Mouse (Mus musculus) heart, embryonic 14.5 days (tissue): ENCODE measurements around the gene Fut2. TPM values are rescaled to one million over a fixed set of nuclear protein-coding genes. Genes with fewer than 3 reads are reported as not detected.

Experiments used
- ATAC-seq: fragments of 200-750 bp; cut with Nextera tagmentation; 2 replicates; pipeline ENCODE4 v1.8.0; 2017; ENCODE audit warnings: low read depth, moderate TSS enrichment; ENCODE audit not compliant: insufficient number of reproducible peaks, insufficient read depth, low FRiP score
- H3K27ac ChIP-seq, 2 experiments: fragments of 200-500 bp in 1 of 2; fragments of 300-500 bp in 1 of 2; sonication (generic) in 1 of 2; replicated peaks in 1 of 2; 2 replicates each; pipeline ENCODE4 v1.5.1; 2012 to 2014; ENCODE audit warnings: low read depth in 2 of 2, low read length in 2 of 2, control low read depth in 1 of 2, mild to moderate bottlenecking in 1 of 2, mixed read lengths in 1 of 2; ENCODE audit not compliant: control insufficient read depth in 1 of 2, insufficient read depth in 1 of 2
- H3K27me3 ChIP-seq: fragments of 300-500 bp; sonication (generic); 2 replicates; pipeline ENCODE4 v1.6.1; 2014; ENCODE audit warnings: mild to moderate bottlenecking, low read length, control low read depth; ENCODE audit not compliant: control insufficient read depth, insufficient read depth
- H3K36me3 ChIP-seq: fragments of 300-500 bp; sonication (generic); 2 replicates; pipeline ENCODE4 v1.6.1; 2014; ENCODE audit warnings: mild to moderate bottlenecking, control low read depth, low read length, mixed read lengths; ENCODE audit not compliant: control insufficient read depth, insufficient read depth
- H3K4me1 ChIP-seq, 2 experiments: fragments of 200-500 bp in 1 of 2; fragments of 300-500 bp in 1 of 2; sonication (generic) in 1 of 2; 2 replicates each; pipeline ENCODE4 v1.6.1; 2012 to 2014; ENCODE audit warnings: low read length in 2 of 2, control low read depth in 1 of 2, mixed read lengths in 1 of 2; ENCODE audit not compliant: control insufficient read depth in 2 of 2, insufficient read depth in 2 of 2
- H3K4me2 ChIP-seq: fragments of 300-500 bp; sonication (generic); 2 replicates; pipeline ENCODE4 v1.6.1; 2014; ENCODE audit warnings: mild to moderate bottlenecking, low read length
- H3K4me3 ChIP-seq, 2 experiments: fragments of 200-500 bp in 1 of 2; fragments of 300-500 bp in 1 of 2; sonication (generic) in 1 of 2; 2 replicates each; pipeline ENCODE4 v1.5.1; 2012 to 2014; ENCODE audit warnings: low read length in 2 of 2, mild to moderate bottlenecking in 2 of 2, control low read depth in 1 of 2, low read depth in 1 of 2, moderate library complexity in 1 of 2; ENCODE audit not compliant: control insufficient read depth in 1 of 2, insufficient read depth in 1 of 2
- H3K9ac ChIP-seq: fragments of 300-500 bp; sonication (generic); 2 replicates; pipeline ENCODE4 v1.6.1; 2014; ENCODE audit warnings: mild to moderate bottlenecking, low read length
- H3K9me3 ChIP-seq: fragments of 300-500 bp; sonication (generic); 2 replicates; pipeline ENCODE4 v1.6.1; 2016; ENCODE audit warnings: low read length, control low read depth; ENCODE audit not compliant: control insufficient read depth
- WGBS: fragments of 180-500 bp; shearing (Covaris S2); extraction: QIAGEN DNeasy Blood & Tissue Kit; methylation state at CpG from one replicate; pipeline ENCODE4 v1.1.7; 2014; 5-methylcytosine and 5-hydroxymethylcytosine counted together
- polyA plus RNA-seq: library from polyadenylated mRNA; unstranded; fragments of >200 nt; fragmentation: Nextera tagmentation; extraction: Ambion mirVana; gene quantifications from 2 replicates; pipeline ENCODE4 v1.2.1, GENCODE M21; 2014

Fut2 gene
- polyA plus RNA-seq, 1 experiment from 2014 or later, result 2.4 TPM

DNA sequence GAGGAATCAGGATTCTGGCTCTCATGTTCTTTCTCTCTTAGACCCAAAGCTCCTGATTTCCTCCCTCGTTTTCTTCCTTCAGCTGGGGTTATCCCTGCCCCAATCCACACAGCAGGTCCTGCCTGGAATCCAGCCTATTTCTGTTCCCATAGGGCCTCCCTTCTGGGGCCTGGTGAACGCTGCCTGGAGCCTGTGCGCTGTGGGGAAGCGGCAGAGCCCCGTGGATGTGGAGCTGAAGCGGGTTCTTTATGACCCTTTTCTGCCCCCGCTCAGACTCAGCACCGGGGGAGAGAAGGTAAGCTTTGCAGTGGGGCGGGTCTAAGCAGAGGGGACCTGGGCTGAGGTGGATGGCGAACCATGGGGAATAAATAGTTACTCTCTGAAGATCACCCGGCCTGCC, 34.9 kb upstream of the Fut2 start:
- peak overlapping the region; percentile 58 for H3K9ac ChIP-seq
- peak overlapping the region; percentile 15 to 59; a peak in 2 of 4 replicates for H3K27ac ChIP-seq
- no peak for ATAC-seq

DNA sequence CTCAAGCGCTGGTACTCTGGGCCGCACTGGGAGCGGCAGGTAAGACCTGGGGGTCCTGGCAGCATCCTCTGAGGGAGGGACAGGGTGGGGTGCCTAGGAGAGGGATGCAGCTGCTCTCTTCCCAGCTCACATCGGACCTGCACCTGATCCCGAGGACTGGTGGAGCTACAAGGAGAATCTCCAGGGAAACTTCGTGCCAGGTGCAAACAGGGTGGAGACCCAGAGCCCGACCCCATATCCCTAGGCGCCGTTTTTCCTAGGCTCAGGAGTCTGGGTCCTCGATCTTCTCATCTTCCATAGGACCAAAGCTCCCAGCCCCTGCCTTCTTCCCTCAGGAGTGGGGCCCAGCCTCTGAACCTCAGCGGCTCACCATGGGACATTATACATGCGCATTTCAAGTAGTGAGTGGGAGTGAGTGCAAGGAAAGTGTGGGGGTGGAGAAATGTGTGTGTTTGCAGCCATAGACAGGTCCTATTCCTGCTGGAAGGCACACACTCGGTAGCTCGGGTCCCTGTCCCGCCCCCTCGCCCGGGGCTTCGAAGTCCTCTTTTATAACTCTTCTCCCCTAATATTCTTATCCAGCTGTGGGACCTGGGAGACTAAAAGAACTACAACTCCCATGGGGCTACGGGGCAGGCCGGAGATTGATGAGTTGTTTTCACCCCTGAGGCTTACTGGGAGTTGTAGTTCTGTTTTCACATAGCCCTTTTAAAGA, 34.3 kb upstream of the Fut2 start:
- ATAC-seq, result no peak
- no peak overlapping the region for H3K27ac ChIP-seq
- H3K27me3 ChIP-seq, result peaks cover 23% of the 10 kb centered on the region
- H3K9me3 ChIP-seq, result no peaks in the 10 kb centered on the region
- no peaks in the 10 kb centered on the region for H3K36me3 ChIP-seq
- H3K4me2 ChIP-seq, result peak overlapping the region; percentile 83
- peak overlapping the region; percentile 65 for H3K9ac ChIP-seq
- peaks cover 14 to 27% of the 10 kb centered on the region in 2 experiments for H3K4me1 ChIP-seq
- whole genome bisulfite sequencing, result under 1% methylated on average over 20 of the region's 20 CpGs
- peak overlapping the region; percentile 32 to 43 for H3K4me3 ChIP-seq

More for the DNA sequence above, 34.9 kb upstream of the Fut2 start:
- H3K4me3 ChIP-seq, result peak overlapping the region; percentile 31 to 43
- no peaks in the 10 kb centered on the region for H3K9me3 ChIP-seq
- H3K36me3 ChIP-seq, result no peaks in the 10 kb centered on the region
- peaks cover 17 to 33% of the 10 kb centered on the region in 2 experiments for H3K4me1 ChIP-seq
- H3K27me3 ChIP-seq, result peaks cover 23% of the 10 kb centered on the region
- WGBS, result 27% methylated on average over 11 of the region's 11 CpGs
- H3K4me2 ChIP-seq, result peak overlapping the region; percentile 83

DNA sequence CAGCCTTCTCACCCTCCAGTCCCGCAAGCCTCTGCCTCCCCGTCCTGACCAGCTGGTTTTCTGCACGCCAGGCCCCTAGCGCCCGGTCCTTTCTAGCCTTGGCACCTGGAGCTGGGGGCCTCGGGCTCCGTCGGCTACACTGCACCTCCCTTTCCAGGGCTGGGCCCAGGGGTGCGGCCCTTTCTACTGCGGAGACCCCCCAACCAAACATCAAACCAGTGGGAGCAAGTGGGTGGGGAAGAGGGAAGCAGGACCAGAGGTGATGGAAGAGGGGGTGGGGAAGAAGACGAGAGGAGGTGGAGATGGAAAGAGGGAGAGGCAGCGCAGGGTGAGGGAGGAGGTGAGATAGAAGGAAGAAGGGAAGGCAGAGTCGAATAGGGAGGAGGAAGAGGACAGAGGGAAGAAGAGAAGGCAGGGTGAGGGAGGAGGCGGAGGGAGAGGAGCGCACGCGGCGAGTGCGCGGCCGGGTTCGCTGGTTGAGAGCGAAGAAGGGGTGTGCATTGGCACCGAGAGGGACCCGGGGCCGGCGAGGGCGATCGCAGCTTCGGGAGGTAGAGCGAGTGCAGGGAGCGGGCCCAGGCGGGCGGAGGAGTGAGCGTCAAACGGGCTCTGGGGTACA, 33.4 kb upstream of the Fut2 start, which contains the start of gene Car11:
Gene Car11, plus strand, starts transcription at position 321 of the 619 bp plus-strand sequence.
- 3% methylated on average over 36 of the region's 36 CpGs for WGBS

DNA sequence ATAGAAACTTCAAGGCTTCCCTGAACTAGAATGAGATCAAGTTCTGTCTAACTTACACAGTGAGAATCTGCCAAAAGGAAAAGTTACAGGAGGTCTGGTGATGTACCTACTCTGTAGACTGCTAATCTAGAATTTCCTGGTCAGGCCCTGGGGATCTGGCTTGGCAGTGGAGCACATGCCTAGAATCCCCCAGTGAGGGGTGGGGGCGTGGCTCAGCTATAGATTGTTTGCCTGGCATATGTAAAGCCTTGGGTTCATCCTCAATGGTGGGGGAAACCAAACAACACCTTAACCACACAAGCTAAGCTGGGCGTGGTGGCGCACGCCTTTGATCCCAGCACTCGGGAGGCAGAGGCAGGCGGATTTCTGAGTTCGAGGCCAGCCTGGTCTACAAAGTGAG, 31.7 kb upstream of the Fut2 start:
- Histone ChIP-seq H3K27ac (no peak overlapping the region), H3K27me3 (peaks cover 23% of the 10 kb centered on the region), H3K36me3 (no peaks in the 10 kb centered on the region), H3K4me2 (no peak overlapping the region), H3K4me3 (no peak overlapping the region), H3K9ac (no peak overlapping the region), H3K9me3 (no peaks in the 10 kb centered on the region), H3K4me1 (peaks cover 6 to 13% of the 10 kb centered on the region in 2 experiments)
- WGBS, result 86% methylated on average over 6 of the region's 7 CpGs
- no peak for ATAC-seq

More for the DNA sequence above, 33.4 kb upstream of the Fut2 start, which contains the start of gene Car11:
- Histone ChIP-seq H3K36me3 (no peaks in the 10 kb centered on the region), H3K4me2 (peak within 1 kb of the TSS; percentile 83), H3K4me3 (peak within 1 kb of the TSS; percentile 32 to 43), H3K27me3 (peaks cover 23% of the 10 kb centered on the region), H3K9me3 (no peaks in the 10 kb centered on the region), H3K4me1 (peaks cover 14 to 26% of the 10 kb centered on the region in 2 experiments), H3K27ac (no peak within 1 kb of the TSS), H3K9ac (peak within 1 kb of the TSS; percentile 65)
- no peak for ATAC-seq

DNA sequence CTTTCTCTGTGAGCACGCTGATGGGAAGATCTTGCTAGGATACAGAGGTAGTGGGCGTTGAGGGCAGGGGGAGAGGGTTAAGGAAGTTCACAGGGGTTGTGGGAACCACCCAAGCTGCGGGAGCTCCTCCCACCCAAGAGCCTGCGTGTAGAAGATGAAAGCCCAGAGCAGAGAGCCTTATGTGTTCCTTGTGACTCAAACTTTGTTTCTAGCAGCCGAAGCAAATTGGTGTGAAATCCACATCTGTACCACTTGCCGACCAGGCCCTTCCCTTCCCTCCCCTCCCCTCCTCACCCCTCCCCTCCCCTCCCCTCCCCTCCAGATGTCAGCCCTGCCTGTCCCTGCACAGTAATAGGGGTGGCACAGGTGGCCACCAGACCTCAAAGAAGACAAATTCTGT, 28.9 kb upstream of the Fut2 start:
- Histone ChIP-seq H3K27ac (no peak overlapping the region), H3K9me3 (no peaks in the 10 kb centered on the region), H3K27me3 (peaks cover 18% of the 10 kb centered on the region), H3K4me2 (no peak overlapping the region), H3K4me3 (no peak overlapping the region), H3K4me1 (peaks cover 4 to 14% of the 10 kb centered on the region in 2 experiments), H3K36me3 (no peaks in the 10 kb centered on the region), H3K9ac (no peak overlapping the region)
- ATAC-seq, result no peak
- 37% methylated on average over 6 of the region's 6 CpGs for WGBS

DNA sequence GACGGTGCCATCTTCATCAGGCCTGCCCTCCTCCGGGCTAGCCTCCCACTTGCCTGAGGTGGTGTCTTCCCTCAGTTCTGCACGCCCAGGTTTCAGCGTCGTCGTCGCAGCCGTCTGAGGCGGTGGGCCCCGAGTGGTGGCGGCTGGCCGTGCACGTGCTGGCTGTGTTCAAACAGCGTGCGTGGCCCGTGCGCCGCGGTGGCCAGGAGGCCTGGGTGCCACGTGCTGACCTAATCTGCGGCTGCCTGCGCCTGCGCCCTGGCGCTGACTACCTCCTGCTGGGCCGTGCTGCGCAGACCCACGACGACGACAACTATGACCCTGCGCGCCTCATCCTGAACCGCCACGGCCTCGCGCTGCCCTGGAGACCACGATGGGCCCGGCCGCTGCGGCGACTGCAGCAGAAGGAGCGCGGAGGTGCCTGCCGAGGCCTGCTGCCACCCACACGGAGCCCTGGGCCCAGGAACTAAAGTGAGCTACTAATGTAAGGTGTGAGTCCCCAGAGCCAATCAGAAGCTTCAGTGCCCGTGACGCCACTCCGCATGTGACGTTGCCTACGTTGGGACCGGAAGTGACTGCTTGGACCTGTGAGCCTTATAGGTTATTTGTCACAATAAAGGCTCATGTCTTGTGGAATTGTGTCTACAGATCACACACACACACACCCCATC, 27.9 kb upstream of the Fut2 start, which contains the start of gene Sec1:
Gene Sec1, minus strand, starts transcription at position 482 of the 671 bp plus-strand sequence.
- Histone ChIP-seq H3K27me3 (peaks cover 9% of the 10 kb centered on the region), H3K27ac (no peak within 1 kb of the TSS), H3K4me1 (peaks cover 14 to 17% of the 10 kb centered on the region in 2 experiments), H3K36me3 (no peaks in the 10 kb centered on the region), H3K4me3 (no peak within 1 kb of the TSS), H3K9ac (no peak within 1 kb of the TSS), H3K4me2 (no peak within 1 kb of the TSS), H3K9me3 (no peaks in the 10 kb centered on the region)
- 84% methylated on average over 50 of the region's 50 CpGs for WGBS
- ATAC-seq, result no peak

DNA sequence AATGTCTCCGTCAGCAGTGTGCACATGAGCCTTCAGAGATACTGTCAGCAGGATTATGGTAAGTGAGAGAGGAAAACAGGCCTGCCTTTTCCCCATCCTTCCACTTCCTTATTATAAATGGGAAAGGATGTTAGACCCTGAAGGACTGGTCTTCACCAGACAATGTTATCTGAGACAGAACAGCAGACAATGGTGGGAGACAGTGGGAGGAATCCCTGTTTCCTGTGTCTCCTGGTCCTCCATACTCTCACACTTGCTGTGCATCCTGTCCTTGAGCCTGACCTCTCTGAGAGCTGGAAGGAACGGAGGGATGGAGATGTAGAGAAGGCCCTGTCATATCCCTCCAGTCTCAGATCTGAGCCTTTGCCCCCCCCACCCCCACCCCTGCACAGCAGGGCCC, 26.2 kb upstream of the Fut2 start:
- no peak for ATAC-seq
- Histone ChIP-seq H3K4me3 (no peak overlapping the region), H3K4me1 (peaks cover 16 to 20% of the 10 kb centered on the region in 2 experiments), H3K9ac (no peak overlapping the region; the same call in 1 of the 2 replicates), H3K27ac (no peak overlapping the region), H3K36me3 (no peaks in the 10 kb centered on the region), H3K4me2 (no peak overlapping the region), H3K27me3 (no peaks in the 10 kb centered on the region), H3K9me3 (no peaks in the 10 kb centered on the region)
- whole genome bisulfite sequencing, result 52% methylated on average over 2 of the region's 2 CpGs
